Mouse (Mus musculus): ENCODE results near the gene Atxn7l2. TPM values are rescaled to one million over a fixed set of nuclear protein-coding genes. Genes with fewer than 3 reads are reported as not detected.

The Atxn7l2 gene
- polyA plus RNA-seq, 1 experiment from 2014 or later, result 24.3 TPM

DNA sequence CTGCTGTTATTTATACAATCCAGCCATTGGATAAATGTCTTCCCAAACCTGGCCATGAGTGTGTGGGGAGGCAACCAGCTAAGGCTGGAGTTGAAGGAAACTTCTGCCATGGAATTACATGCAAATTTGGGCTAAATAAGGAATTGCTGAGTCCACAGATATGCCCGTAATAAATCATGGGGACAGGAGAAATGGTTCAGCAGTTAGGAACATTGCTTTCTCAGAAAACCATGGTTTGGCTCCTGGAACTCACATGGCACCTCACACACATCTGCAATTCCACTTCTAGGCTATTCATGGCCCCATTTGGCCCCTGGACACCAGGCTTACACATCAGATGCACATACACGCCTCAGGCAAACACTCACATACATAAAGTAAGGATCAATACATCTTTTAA, 16.8 kb upstream of the Atxn7l2 start:
- H3K36me3 ChIP-seq (ENCODE audit: control insufficient read depth, insufficient read depth, low read length), result no peaks in the 10 kb centered on the region
- WGBS, result 81% methylated on average over 2 of the region's 2 CpGs
- peaks cover 5% of the 10 kb centered on the region; the same call in 1 of the 2 replicates for H3K4me1 ChIP-seq (replicated peaks; ENCODE audit: control insufficient read depth, insufficient read depth, low read length)
- ATAC-seq (replicated peaks; ENCODE audit: low FRiP score) (no peak), DNase-seq (ENCODE audit: low spot score) (peak; percentile 21)
- H3K4me3 ChIP-seq (ENCODE audit: low read depth, low read length), result no peak overlapping the region; the same call in 1 of the 2 replicates
- H3K9me3 ChIP-seq (ENCODE audit: control insufficient read depth, low read length), result no peaks in the 10 kb centered on the region
- no peak overlapping the region for H3K27ac ChIP-seq (ENCODE audit: low read depth, low read length)
- H3K4me2 ChIP-seq (ENCODE audit: low read depth, low read length, severe bottlenecking), result peak overlapping the region; percentile 61; the same call in 1 of the 2 replicates
- H3K9ac ChIP-seq (ENCODE audit: low read length), result no peak overlapping the region
- peaks cover 36% of the 10 kb centered on the region for H3K27me3 ChIP-seq (ENCODE audit: control insufficient read depth, insufficient read depth, low read length)

DNA sequence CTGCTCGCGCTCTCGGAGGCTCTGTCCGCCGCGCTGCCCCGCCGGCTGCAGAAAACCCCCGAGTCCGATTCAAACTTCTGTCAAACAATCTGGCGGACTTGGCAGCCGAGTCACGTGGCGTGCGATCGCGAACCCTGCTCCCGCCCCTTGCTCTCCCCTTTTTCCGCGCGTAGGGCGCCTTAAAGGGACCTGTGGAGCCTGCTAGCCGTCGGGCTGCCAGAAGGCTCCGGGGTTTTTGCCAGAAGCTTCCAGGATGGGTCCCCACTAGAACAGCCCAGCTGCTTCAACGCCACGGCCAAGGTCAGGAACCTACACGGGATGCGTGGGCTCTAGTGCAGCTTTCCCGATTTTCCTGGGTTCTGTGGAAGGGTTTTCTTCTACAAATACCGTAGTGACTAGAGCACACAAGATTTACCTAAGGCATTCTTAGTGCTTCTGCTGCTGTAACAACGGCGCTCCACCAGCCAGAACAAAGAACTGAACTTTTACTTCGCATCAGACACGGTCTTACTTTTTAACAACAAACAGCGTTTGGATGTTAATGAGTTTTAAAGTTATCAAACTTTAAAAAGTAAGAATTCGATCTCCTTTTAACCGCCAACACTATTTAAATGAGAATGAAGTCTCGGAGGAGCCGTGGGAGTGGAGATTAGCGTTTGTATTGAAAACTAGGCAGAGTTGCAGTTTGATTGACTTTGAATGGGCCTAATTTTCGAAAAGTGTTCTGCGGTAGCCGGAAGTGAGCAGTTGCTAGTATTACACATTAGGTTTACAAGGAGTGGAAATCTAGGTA, 16.0 kb upstream of the Atxn7l2 start, which contains the start of gene Sypl2:
Gene Sypl2 (minus strand): TSS at position 91 of the 793 bp plus-strand sequence.
- H3K4me2 ChIP-seq (ENCODE audit: low read depth, low read length, severe bottlenecking), result peak within 1 kb of the TSS; percentile 61
- H3K27me3 ChIP-seq (ENCODE audit: control insufficient read depth, insufficient read depth, low read length), result peaks cover 36% of the 10 kb centered on the region
- WGBS, result 3% methylated on average over 40 of the region's 44 CpGs
- peak; percentile 76 for ATAC-seq (replicated peaks; ENCODE audit: low FRiP score)
- H3K4me3 ChIP-seq (ENCODE audit: low read depth, low read length), result peak within 1 kb of the TSS; percentile 42
- DNase-seq (ENCODE audit: low spot score), result peak; percentile 79
- no peaks in the 10 kb centered on the region for H3K36me3 ChIP-seq (ENCODE audit: control insufficient read depth, insufficient read depth, low read length)
- H3K9ac ChIP-seq (ENCODE audit: low read length), result peak within 1 kb of the TSS; percentile 58
- peaks cover 5% of the 10 kb centered on the region; the same call in 1 of the 2 replicates for H3K4me1 ChIP-seq (replicated peaks; ENCODE audit: control insufficient read depth, insufficient read depth, low read length)
- H3K27ac ChIP-seq (ENCODE audit: low read depth, low read length), result no peak within 1 kb of the TSS
- no peaks in the 10 kb centered on the region for H3K9me3 ChIP-seq (ENCODE audit: control insufficient read depth, low read length)

DNA sequence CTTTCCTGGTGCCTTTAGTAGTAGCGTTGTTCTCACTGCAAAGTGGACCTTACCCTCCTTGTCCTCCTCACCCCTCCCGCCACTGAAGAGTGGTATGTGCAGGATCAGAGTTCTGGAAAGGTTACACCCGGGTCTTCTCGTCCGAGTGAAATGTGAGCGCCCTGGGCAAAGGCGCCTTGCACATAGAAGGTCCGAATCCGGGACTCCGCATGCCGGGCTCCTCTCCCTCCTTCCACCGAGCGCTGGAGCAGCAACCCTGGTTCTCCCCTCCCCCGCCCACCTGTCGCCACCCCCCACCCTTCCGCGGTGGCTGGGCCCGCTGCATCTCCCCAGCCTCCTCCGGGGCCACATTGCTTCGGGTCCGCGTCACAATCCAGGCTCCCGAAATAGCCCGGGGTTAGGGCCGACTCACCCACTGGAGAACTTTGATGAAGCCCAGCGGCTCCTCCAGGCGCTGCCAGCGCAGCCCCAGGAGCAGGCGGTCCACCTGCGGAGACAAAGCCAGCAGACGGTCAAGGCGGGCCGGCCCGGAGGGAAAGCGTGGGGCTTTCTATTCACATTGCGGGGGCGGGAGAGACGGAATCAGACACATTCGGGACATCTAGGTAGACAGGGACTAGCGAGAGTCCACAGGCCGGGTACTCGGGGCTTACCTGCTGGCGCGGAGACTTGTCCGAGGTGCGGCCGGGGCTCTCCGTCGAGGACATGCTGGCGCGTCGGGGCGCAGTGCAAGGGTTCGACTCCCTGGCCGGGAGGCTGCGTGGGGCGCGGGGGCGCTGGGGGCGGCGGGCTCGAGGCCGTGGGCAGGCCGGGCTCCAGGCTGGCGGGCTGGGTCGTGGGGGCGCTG, 15.2 kb upstream of the Atxn7l2 start:
- WGBS, result 2% methylated on average over 65 of the region's 67 CpGs
- H3K27me3 ChIP-seq (ENCODE audit: control insufficient read depth, insufficient read depth, low read length), result peaks cover 36% of the 10 kb centered on the region
- peak; percentile 69 for DNase-seq (ENCODE audit: low spot score)

DNA sequence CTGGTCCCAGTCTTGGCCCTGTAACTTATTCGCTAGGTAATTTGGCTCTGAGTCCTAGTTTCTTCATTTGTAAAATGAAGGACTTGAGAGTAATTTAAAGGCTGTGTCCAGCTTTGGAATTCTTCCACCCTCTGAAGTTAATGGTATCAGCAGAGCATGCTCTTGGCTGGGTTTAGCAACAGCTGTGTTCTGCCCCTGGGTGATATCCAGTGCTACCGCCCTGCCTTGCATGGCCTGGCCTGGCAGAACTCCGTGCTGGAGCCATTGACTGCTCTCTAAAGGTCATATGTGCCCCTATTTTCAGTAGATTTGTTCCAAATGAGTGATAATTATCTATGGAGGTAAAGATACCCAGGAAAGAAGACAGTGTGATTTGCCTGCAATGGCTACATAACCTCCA, 9.9 kb upstream of the Atxn7l2 start:
- no peaks in the 10 kb centered on the region; the same call in 1 of the 2 replicates for H3K4me1 ChIP-seq (replicated peaks; ENCODE audit: control insufficient read depth, insufficient read depth, low read length)
- no peaks in the 10 kb centered on the region for H3K9me3 ChIP-seq (ENCODE audit: control insufficient read depth, low read length)
- no peaks in the 10 kb centered on the region for H3K36me3 ChIP-seq (ENCODE audit: control insufficient read depth, insufficient read depth, low read length)
- H3K9ac ChIP-seq (ENCODE audit: low read length), result no peak overlapping the region
- WGBS, result 78% methylated on average over 3 of the region's 3 CpGs
- no peak overlapping the region for H3K4me3 ChIP-seq (ENCODE audit: low read depth, low read length)
- H3K27ac ChIP-seq (ENCODE audit: low read depth, low read length), result no peak overlapping the region
- DNase-seq (ENCODE audit: low spot score) (no peak), ATAC-seq (replicated peaks; ENCODE audit: low FRiP score) (no peak)
- peaks cover 13% of the 10 kb centered on the region for H3K27me3 ChIP-seq (ENCODE audit: control insufficient read depth, insufficient read depth, low read length)
- no peak overlapping the region for H3K4me2 ChIP-seq (ENCODE audit: low read depth, low read length, severe bottlenecking)

More for the DNA sequence above, 15.2 kb upstream of the Atxn7l2 start:
- Histone ChIP-seq H3K9ac (ENCODE audit: low read length) (peak overlapping the region; percentile 58), H3K4me2 (ENCODE audit: low read depth, low read length, severe bottlenecking) (peak overlapping the region; percentile 61), H3K36me3 (ENCODE audit: control insufficient read depth, insufficient read depth, low read length) (no peaks in the 10 kb centered on the region), H3K27ac (ENCODE audit: low read depth, low read length) (no peak overlapping the region), H3K9me3 (ENCODE audit: control insufficient read depth, low read length) (no peaks in the 10 kb centered on the region), H3K4me1 (replicated peaks; ENCODE audit: control insufficient read depth, insufficient read depth, low read length) (peaks cover 5% of the 10 kb centered on the region; the same call in 1 of the 2 replicates), H3K4me3 (ENCODE audit: low read depth, low read length) (peak overlapping the region; percentile 42)
- peak; percentile 63 for ATAC-seq (replicated peaks; ENCODE audit: low FRiP score)

DNA sequence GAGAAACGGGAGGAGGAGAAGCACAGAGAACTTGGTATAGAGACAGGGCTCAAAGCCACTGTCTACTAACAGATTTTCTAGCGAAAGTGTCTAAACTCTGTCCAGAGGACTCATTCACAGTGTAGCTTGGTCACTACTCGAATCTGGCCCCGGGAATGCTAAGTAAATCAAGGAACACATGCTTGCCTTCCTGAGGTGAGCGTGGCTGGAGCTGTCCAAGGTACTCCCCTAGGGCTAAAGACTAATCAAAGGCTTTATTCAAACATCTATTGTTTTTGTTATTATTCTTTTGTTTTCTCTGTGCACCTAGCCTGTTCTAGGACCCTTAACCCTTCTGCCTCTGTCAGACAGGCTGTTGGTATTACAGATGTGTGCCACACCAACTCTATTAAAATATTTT, 4.0 kb upstream of the Atxn7l2 start:
- Histone ChIP-seq H3K4me3 (ENCODE audit: low read depth, low read length) (no peak overlapping the region), H3K36me3 (ENCODE audit: control insufficient read depth, insufficient read depth, low read length) (no peaks in the 10 kb centered on the region)
- ATAC-seq (replicated peaks; ENCODE audit: low FRiP score), result no peak

DNA sequence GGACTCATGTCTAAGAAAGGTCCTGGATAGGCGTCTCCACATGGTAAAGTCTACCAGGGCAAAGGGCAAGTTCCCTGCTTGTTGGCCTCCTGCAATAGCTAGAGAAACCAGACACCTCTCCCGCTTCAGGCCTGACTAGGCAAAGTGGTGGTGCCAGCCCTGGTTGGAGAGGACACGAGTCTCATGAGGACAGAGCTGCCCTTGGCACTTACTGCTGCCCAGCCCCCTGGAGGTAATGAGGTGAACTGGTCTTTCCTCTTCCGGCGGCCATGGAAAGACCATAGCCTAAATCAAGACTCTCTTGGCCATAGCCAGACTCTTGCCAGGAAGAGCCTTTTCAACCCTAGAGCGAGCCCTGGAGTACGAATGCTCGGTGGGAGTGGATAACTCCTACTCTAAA, 1.7 kb upstream of the Atxn7l2 start:
- WGBS, result 83% methylated on average over 8 of the region's 8 CpGs
- Histone ChIP-seq H3K9ac (ENCODE audit: low read length) (no peak overlapping the region), H3K9me3 (ENCODE audit: control insufficient read depth, low read length) (no peaks in the 10 kb centered on the region), H3K4me3 (ENCODE audit: low read depth, low read length) (no peak overlapping the region), H3K27me3 (ENCODE audit: control insufficient read depth, insufficient read depth, low read length) (no peaks in the 10 kb centered on the region), H3K4me2 (ENCODE audit: low read depth, low read length, severe bottlenecking) (no peak overlapping the region), H3K27ac (ENCODE audit: low read depth, low read length) (no peak overlapping the region), H3K36me3 (ENCODE audit: control insufficient read depth, insufficient read depth, low read length) (no peaks in the 10 kb centered on the region), H3K4me1 (replicated peaks; ENCODE audit: control insufficient read depth, insufficient read depth, low read length) (peaks cover 9% of the 10 kb centered on the region; the same call in 1 of the 2 replicates)
- no peak for ATAC-seq (replicated peaks; ENCODE audit: low FRiP score)
- DNase-seq (ENCODE audit: low spot score), result peak; percentile 49

More for the DNA sequence above, 4.0 kb upstream of the Atxn7l2 start:
- WGBS, result 25% methylated on average over 5 of the region's 5 CpGs
- Histone ChIP-seq H3K9me3 (ENCODE audit: control insufficient read depth, low read length) (no peaks in the 10 kb centered on the region), H3K27ac (ENCODE audit: low read depth, low read length) (no peak overlapping the region), H3K4me1 (replicated peaks; ENCODE audit: control insufficient read depth, insufficient read depth, low read length) (0 out of 2 replicates have a peak, but pooled peaks cover 2% of the 10 kb centered on the region), H3K9ac (ENCODE audit: low read length) (no peak overlapping the region), H3K27me3 (ENCODE audit: control insufficient read depth, insufficient read depth, low read length) (no peaks in the 10 kb centered on the region), H3K4me2 (ENCODE audit: low read depth, low read length, severe bottlenecking) (no peak overlapping the region)
- DNase-seq (ENCODE audit: low spot score), result no peak

DNA sequence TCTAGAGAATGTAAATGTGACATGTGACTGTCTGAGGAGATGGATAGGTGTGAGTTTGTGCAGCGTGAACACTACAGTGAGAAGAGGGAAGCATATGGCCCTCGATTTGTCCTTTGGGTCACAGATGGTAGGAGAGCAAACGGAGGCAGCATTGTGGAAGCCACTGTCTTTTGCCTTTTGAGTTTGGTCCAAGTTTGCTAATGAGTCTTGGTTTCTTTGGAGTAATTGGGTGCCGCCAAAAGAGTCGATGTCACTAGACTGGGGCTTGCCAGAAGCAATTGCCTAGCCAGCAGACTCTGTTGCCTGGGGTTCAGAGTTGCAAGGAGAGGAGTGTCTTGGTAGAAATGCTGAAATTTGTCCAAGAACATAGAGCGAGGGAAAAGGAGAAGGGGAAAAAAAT, 1.1 kb upstream of the Atxn7l2 start:
- H3K36me3 ChIP-seq (ENCODE audit: control insufficient read depth, insufficient read depth, low read length), result no peaks in the 10 kb centered on the region; the same call in 1 of the 2 replicates
- no peak for ATAC-seq (replicated peaks; ENCODE audit: low FRiP score)
- no peaks in the 10 kb centered on the region for H3K27me3 ChIP-seq (ENCODE audit: control insufficient read depth, insufficient read depth, low read length)
- no peaks in the 10 kb centered on the region for H3K9me3 ChIP-seq (ENCODE audit: control insufficient read depth, low read length)
- no peak overlapping the region for H3K4me3 ChIP-seq (ENCODE audit: low read depth, low read length)
- H3K4me2 ChIP-seq (ENCODE audit: low read depth, low read length, severe bottlenecking), result no peak overlapping the region
- no peak overlapping the region for H3K27ac ChIP-seq (ENCODE audit: low read depth, low read length)
- peaks cover 9% of the 10 kb centered on the region; the same call in 1 of the 2 replicates for H3K4me1 ChIP-seq (replicated peaks; ENCODE audit: control insufficient read depth, insufficient read depth, low read length)
- WGBS, result 83% methylated on average over 6 of the region's 6 CpGs
- DNase-seq (ENCODE audit: low spot score), result peak; percentile 43
- no peak overlapping the region for H3K9ac ChIP-seq (ENCODE audit: low read length)

DNA sequence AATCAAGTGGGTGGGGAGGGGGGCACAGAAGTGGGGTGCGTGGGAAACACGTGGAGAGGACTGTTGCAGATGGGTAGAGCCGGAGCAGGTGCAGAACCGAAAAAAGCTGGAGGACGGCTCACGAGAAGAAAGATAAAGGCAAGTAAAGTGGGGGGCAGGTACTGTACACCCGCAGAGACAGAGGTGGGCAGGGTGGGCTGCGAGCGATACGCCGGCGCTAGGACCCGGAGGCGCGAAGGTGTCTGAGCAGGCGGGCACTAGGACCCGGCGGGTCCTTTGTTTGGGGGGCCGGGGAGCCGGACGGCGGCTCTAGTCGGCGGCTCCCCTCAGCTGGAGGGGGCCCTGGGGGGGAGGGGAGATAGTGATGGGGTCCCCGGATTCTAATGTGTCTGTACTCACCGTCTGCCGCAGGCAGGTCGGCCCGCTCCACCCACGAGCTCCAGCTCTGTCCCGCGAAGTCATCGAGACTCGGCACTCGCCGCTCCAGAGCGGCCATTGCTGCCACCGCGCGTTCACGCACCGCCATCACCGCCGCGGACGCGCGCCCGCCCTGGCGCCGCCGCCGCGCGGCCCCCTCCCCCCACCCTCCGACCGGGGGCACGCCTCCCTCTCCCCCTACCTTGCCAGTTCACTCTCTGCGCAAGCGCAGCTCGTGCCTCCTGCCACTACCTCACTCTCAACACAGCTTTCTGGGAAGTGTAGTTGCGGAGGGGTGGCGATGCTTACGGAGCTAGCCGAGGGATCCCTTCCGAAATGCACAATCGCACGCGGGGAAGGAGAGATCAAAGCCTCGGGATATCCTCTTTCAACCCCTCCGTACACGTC, 576 bp downstream of the Atxn7l2 start:
- Histone ChIP-seq H3K9me3 (ENCODE audit: control insufficient read depth, low read length) (no peaks in the 10 kb centered on the region), H3K27ac (ENCODE audit: low read depth, low read length) (peak overlapping the region; percentile 89), H3K27me3 (ENCODE audit: control insufficient read depth, insufficient read depth, low read length) (no peaks in the 10 kb centered on the region), H3K4me2 (ENCODE audit: low read depth, low read length, severe bottlenecking) (peak overlapping the region; percentile 63), H3K4me3 (ENCODE audit: low read depth, low read length) (peak overlapping the region; percentile 62), H3K4me1 (replicated peaks; ENCODE audit: control insufficient read depth, insufficient read depth, low read length) (peaks cover 9% of the 10 kb centered on the region; the same call in 1 of the 2 replicates), H3K36me3 (ENCODE audit: control insufficient read depth, insufficient read depth, low read length) (peaks cover 2% of the 10 kb centered on the region; the same call in 1 of the 2 replicates), H3K9ac (ENCODE audit: low read length) (peak overlapping the region; percentile 89)
- WGBS, result under 1% methylated on average over 72 of the region's 72 CpGs
- peak; percentile 95 for ATAC-seq (replicated peaks; ENCODE audit: low FRiP score)
- peak; percentile 98 for DNase-seq (ENCODE audit: low spot score)

Data from forebrain, embryonic 11.5 days (tissue).